In the genomic region with DNA sequence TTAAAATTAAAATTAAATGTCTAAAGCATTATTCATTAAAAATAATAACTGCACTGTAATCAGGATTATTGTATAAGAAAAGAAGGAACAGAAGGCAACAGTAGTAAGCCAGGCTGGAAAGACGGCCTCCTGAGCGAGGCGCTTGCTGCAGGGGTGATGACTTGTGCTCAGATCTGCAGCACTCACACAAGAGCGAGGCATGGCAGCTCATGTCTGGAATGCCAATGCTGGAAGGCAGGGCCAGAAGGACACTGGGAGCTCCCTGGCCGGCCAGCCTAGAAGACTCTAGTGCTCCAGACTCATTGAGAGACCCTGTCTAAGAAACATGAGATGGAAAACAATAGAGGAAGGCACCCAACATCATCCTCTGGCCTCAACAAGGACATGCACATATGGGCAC, we compare ENCODE assay signal across 22 mouse cellular contexts. TPM values are rescaled to one million over a fixed set of nuclear protein-coding genes. Genes with fewer than 3 reads are reported as not detected.
DNase-seq lines count a peak whose midpoint lies in the region; ATAC-seq lines count a peak whose summit lies in the region.
"Had no signal": no experiment of that assay in that cellular context is flagged by ENCODE, and none has a peak within 500 bp of the region (broad histone marks: within the 10 kb centered on the region; RNA-seq: fewer than 3 reads in every experiment).

No protein-coding gene starts in this region.

- no peak overlapping the region for H3K4me2 ChIP-seq in heart, embryonic 15.5 days
- no peak overlapping the region for H3K4me2 ChIP-seq in midbrain, embryonic 13.5 days (replicated peaks)
- no peak overlapping the region for H3K4me2 ChIP-seq in midbrain, embryonic 11.5 days
- H3K4me2 ChIP-seq: embryonic facial prominence, embryonic 15.5 days; hindbrain, embryonic 12.5 days had no signal

- H3K36me3 ChIP-seq in heart, embryonic 15.5 days = peaks cover 53% of the 10 kb centered on the region
- H3K36me3 ChIP-seq in midbrain, embryonic 13.5 days = peaks cover 70% of the 10 kb centered on the region
- peaks cover 3% of the 10 kb centered on the region for H3K36me3 ChIP-seq in midbrain, embryonic 11.5 days (ENCODE audit: control insufficient read depth, insufficient read depth, low read length)

- ATAC-seq in heart, embryonic 15.5 days (replicated peaks; ENCODE audit: insufficient number of reproducible peaks, insufficient read depth, low FRiP score, low read depth) = peak; percentile 50; the same call in 1 of the 2 replicates
- ATAC-seq in midbrain, embryonic 13.5 days = no peak
- no peak for ATAC-seq in midbrain, embryonic 11.5 days (ENCODE audit: low FRiP score)
- ATAC-seq: forebrain, embryonic 16.5 days; hindbrain, embryonic 16.5 days; inflammation-experienced regulatory T-cells, adult 6 months; intestine, postnatal 0 days had no signal

- no peak overlapping the region for H3K9ac ChIP-seq in heart, embryonic 15.5 days
- H3K9ac ChIP-seq in midbrain, embryonic 13.5 days (replicated peaks) = no peak overlapping the region
- no peak overlapping the region for H3K9ac ChIP-seq in midbrain, embryonic 11.5 days (ENCODE audit: low read length)
- H3K9ac ChIP-seq: embryonic facial prominence, embryonic 15.5 days; hindbrain, embryonic 12.5 days had no signal

- no peak overlapping the region for H3K4me3 ChIP-seq in heart, embryonic 15.5 days
- no peak overlapping the region for H3K4me3 ChIP-seq in midbrain, embryonic 13.5 days (replicated peaks)
- H3K4me3 ChIP-seq in midbrain, embryonic 11.5 days (ENCODE audit: low read depth, low read length) = no peak overlapping the region
- H3K4me3 ChIP-seq: embryonic facial prominence, embryonic 15.5 days; erythroblast, embryonic 14.5 days; forebrain, embryonic 10.5 days; heart, adult 2 months; hindbrain, embryonic 12.5 days had no signal

- intact Hi-C loops in heart, postnatal 36 days (cut with DNase I) = no loop called here

- peak; percentile 88 for DNase-seq in heart, adult 11 months
- no peak for DNase-seq in heart, postnatal 36 days
- DNase-seq in heart, adult 8-10 months (ENCODE audit: low spot score) = no peak
- no peak for DNase-seq in midbrain, embryonic 11.5 days (ENCODE audit: low spot score, missing footprints)
- DNase-seq in left cerebral cortex, adult 18-20 months (ENCODE audit: low spot score in 2 of 2) = no peak
- DNase-seq: adrenal gland, postnatal 10 days; cerebellum, adult 11 months; cerebellum, adult 8-10 months; cerebellum, postnatal 14 days; embryo, embryonic 11 days; gastrocnemius, postnatal 10 days had no signal

- H3K27ac ChIP-seq in heart, embryonic 15.5 days = 0 out of 2 replicates have a peak overlapping the region, but pooled peaks have one; percentile 31
- 0 out of 2 replicates have a peak overlapping the region, but pooled peaks have one; percentile 44 for H3K27ac ChIP-seq in midbrain, embryonic 13.5 days
- no peak overlapping the region for H3K27ac ChIP-seq in midbrain, embryonic 11.5 days (ENCODE audit: low read depth, low read length)
- H3K27ac ChIP-seq: embryonic facial prominence, embryonic 15.5 days; forebrain, embryonic 10.5 days; heart, adult 2 months; hindbrain, embryonic 12.5 days had no signal

- peaks cover 9% of the 10 kb centered on the region; the same call in 1 of the 2 replicates for H3K4me1 ChIP-seq in heart, embryonic 15.5 days (replicated peaks)
- peaks cover 18% of the 10 kb centered on the region for H3K4me1 ChIP-seq in midbrain, embryonic 13.5 days (replicated peaks)
- 0 out of 2 replicates have a peak, but pooled peaks cover 4% of the 10 kb centered on the region for H3K4me1 ChIP-seq in midbrain, embryonic 11.5 days (ENCODE audit: control insufficient read depth, insufficient read depth, low read length)
- H3K4me1 ChIP-seq: embryonic facial prominence, embryonic 15.5 days; hindbrain, embryonic 12.5 days had no signal

- H3K9me3 ChIP-seq in heart, embryonic 15.5 days (replicated peaks) = no peaks in the 10 kb centered on the region
- no peaks in the 10 kb centered on the region for H3K9me3 ChIP-seq in midbrain, embryonic 13.5 days
- H3K9me3 ChIP-seq in midbrain, embryonic 11.5 days (ENCODE audit: control insufficient read depth, low read length) = no peaks in the 10 kb centered on the region
- H3K9me3 ChIP-seq: embryonic facial prominence, embryonic 15.5 days; forebrain, embryonic 10.5 days; hindbrain, embryonic 12.5 days had no signal

- WGBS in heart, embryonic 15.5 days = 51% methylated on average over 5 of the region's 5 CpGs
- WGBS in midbrain, embryonic 13.5 days = 78% methylated on average over 5 of the region's 5 CpGs
- WGBS in midbrain, embryonic 11.5 days = 90% methylated on average over 5 of the region's 5 CpGs

- H3K27me3 ChIP-seq in heart, embryonic 15.5 days = no peaks in the 10 kb centered on the region
- H3K27me3 ChIP-seq in midbrain, embryonic 13.5 days = no peaks in the 10 kb centered on the region
- H3K27me3 ChIP-seq in midbrain, embryonic 11.5 days (ENCODE audit: control insufficient read depth, insufficient read depth, low read length) = no peaks in the 10 kb centered on the region
- H3K27me3 ChIP-seq: embryonic facial prominence, embryonic 15.5 days; hindbrain, embryonic 12.5 days had no signal

RNA-seq across cellular contexts. Expression of a gene that starts 15.3 kb away (rescaled TPM):
- total RNA-seq in heart, postnatal 36 days (2021) = 10 to 100 TPM; 44.6 to 45.6 TPM
- 57.4 and 66.6 TPM in 2 replicates for polyA plus RNA-seq in heart, embryonic 15.5 days (2015; fragmentation: Nextera tagmentation; extraction: Ambion mirVana)
- total RNA-seq in heart, adult 8-10 months (2022) = 10 to 100 TPM; 42.2 to 45.8 (median 44.2) TPM
- polyA plus RNA-seq in midbrain, embryonic 13.5 days (2015; fragmentation: Nextera tagmentation; extraction: Ambion mirVana) = 93.2 TPM in 2 replicates
- polyA plus RNA-seq in midbrain, embryonic 11.5 days (2014; fragmentation: Nextera tagmentation; extraction: Ambion mirVana) = 52.5 and 56.4 TPM in 2 replicates
- total RNA-seq in left cerebral cortex, adult 18-20 months (2021) = 10 to 100 TPM; 31.8 to 33.1 TPM

RNA-seq across cellular contexts. Expression of a gene that starts 15.3 kb away (rescaled TPM):
- total RNA-seq in heart, postnatal 36 days (2021) = 10 to 100 TPM; 13.3 to 16.2 TPM
- polyA plus RNA-seq in heart, embryonic 15.5 days (2015; fragmentation: Nextera tagmentation; extraction: Ambion mirVana) = 25.9 and 28.8 TPM in 2 replicates
- total RNA-seq in heart, adult 8-10 months (2022) = 10 to 100 TPM in 3 of 4 experiments, 1 to 10 TPM in 1; 9.7 to 13.1 (median 11.2) TPM
- 60.4 and 63.4 TPM in 2 replicates for polyA plus RNA-seq in midbrain, embryonic 13.5 days (2015; fragmentation: Nextera tagmentation; extraction: Ambion mirVana)
- polyA plus RNA-seq in midbrain, embryonic 11.5 days (2014; fragmentation: Nextera tagmentation; extraction: Ambion mirVana) = 61.9 and 66.0 TPM in 2 replicates
- total RNA-seq in left cerebral cortex, adult 18-20 months (2021) = 10 to 100 TPM; 24.6 to 29.3 TPM
